Mouse (Mus musculus) mature B cell (primary cell): ENCODE results near the gene Rhbdl3.

Experiments used
- in situ Hi-C: fragments of 300-500 bp; cut with MboI; formaldehyde crosslinking; loops from 2 replicates; pipeline ENCODE4 v1.14.3; 2019

Rhbdl3 gene

GRCm38 (mm10) chr11:80300551-80301315, at the start of gene Rhbdl3:
TSS of gene Rhbdl3 (plus strand) at chr11:80300912.
- in situ Hi-C loops: no loop called here

GRCm38 (mm10) chr11:80264137-80264536, 36.6 kb upstream of the Rhbdl3 start:
- in situ Hi-C loops: no loop called here

DNA sequence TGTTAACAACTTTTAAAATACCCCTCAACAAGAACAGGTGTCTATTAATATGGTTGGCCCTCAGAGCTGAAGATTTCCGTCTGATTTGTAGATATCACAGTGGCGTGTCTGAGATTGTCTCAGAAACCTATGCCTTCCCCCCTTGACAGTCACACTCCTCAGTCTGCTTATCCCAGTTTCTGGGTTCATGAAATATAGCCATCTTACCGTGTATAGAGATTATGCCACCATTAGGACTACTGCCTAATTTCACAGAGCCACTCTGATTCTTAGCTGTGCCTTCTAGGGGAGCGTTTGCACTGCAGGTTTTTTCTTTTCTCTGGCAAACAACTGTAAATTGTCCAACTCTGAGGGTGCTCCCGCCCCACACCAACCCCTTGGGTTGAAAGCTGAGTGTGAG, 29.6 kb upstream of the Rhbdl3 start:
- in situ Hi-C loops: no loop called here

- in situ Hi-C loops: no loop called here
Observed at GRCm38 (mm10) chr11:80275011-80275410, 25.7 kb upstream of the Rhbdl3 start.

DNA sequence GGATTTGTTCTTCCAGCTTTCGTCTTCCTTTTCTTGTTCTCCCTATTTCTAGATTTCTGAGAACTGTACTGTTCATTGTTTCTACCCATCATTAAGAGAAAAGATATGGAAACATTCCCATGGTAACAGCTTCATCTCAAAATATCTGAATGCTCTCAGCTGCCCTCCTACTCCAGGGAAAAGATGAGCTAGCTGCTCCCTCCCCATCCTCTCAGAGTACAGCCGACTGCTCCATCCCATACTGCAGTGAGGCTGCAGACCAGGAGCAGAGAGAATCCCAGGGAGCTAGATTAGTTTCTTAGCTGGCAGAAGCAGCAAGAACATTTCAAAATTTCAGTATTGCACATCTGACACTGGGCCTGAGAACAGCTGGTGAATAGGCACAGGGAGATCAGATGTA, 22.7 kb upstream of the Rhbdl3 start:
- in situ Hi-C loops: no loop called here

DNA sequence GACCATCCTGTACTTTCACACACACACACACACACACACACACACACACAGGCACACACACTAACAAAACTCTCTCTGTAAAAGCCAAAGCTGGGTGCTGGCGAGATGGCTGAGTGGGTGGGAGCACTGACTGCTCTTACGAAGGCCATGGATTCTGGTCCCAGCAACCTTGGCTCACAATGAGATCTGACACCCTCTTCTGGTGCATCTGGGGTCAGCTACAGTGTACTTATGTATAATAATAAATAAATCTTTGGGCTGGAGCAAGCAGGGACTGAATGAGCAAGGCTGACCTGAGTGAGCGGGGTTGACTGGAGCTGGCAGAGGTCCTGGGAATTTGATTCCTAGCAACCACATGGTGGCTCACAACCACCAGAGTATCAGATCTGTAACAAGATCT, 16.9 kb upstream of the Rhbdl3 start:
- in situ Hi-C loops: no loop called here

DNA sequence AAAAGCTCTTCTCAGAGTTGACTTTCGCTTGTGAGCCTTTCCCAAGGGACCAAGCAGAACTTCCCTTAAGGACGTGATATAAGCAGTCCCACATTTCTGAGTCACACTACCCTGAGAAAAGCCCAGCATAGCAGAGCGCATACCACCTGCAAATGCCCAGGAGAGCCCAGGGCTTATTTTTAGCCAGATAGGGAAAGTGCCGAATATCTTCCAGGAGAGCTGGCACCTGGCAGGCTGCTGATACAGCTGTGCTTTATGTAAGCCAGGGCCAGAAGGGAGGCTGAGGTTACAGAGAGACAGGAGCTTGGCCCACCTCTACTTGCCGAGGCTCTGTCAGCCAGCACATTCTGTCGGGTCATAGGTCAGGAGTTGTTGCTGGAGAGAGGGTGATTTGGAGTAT, 16.1 kb upstream of the Rhbdl3 start:
- in situ Hi-C loops: no loop called here

DNA sequence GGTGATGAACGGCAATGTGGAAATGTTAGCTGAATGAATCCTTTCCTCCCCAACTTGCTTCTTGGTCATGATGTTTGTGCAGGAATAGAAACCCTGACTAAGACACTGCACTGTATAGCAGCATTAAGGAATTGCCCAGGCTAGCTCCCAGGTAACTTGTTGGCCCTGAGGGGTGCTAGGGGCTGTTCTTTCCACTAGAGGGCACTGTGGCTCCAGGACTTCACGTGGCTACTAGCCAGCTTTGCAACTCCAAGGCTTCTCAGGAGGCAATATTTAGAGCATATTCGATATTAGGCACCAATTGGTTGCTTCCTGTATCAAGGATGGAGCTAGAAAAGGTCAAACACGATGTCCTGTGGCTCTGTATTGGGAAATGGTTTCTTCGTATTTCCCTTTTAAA, 13.6 kb upstream of the Rhbdl3 start:
- in situ Hi-C loops: no loop called here

- in situ Hi-C loops: no loop called here
Observed at GRCm38 (mm10) chr11:80289701-80290445, 10.8 kb upstream of the Rhbdl3 start.

DNA sequence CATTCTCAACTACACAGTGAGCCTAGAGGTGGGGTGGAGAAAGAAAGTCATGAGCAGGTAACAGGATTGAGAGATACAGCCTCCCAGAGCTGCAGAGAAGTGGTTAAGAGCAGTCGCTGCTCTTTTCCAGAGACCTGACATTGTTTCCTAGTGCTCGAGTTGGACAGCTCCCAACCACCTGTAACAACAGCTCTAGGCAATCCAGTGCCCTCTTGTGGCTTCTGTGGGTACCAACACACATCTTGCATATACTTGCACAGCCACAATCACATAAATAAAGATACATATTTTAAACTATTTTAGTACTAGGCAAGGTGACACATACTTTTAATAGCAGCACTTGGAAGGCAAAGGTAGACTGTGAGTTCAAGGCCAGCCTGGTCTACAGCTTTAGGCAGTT, 9.7 kb upstream of the Rhbdl3 start:
- in situ Hi-C loops: no loop called here

GRCm38 (mm10) chr11:80292463-80292862, 8.2 kb upstream of the Rhbdl3 start:
- in situ Hi-C loops: no loop called here

DNA sequence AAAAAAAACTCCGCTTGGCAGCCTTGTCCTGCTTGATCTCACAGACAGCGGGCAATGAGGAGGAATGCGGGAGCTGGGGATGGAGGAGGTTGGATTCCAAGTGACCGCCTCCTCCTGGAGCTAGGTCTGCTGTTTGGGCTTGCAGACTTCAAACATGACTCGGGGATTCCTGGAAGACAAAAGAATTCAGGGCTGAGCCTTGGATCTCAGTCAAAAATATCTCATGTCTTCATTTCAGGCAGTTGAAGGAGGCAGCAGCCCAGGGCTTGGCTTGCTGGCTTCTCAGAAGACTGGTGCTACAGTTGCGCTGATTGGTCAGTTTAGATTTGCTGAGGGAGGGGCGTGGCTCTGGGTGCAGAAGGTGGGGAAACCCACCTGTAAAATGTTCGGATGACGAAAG, 5.6 kb upstream of the Rhbdl3 start:
- in situ Hi-C loops: no loop called here

DNA sequence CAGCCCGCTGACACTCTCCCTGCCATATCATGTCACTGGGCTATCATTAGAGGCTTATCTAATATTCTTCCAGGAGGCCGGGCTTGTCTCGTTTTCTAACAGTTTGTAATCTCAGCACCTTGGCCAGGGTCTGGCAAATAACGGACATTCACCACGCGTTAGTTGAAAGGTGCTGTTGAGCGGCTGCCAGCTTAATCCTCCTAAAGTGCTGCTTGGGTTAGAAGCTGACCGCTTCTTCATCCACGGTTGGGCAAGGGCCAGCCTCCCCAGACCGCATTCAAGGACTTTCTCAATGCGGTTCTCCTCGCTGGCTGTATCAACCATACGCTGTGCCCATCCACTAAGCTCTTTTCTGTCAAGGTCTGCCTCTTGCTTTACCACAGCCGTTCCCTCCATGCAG, 4.9 kb upstream of the Rhbdl3 start:
- in situ Hi-C loops: no loop called here

GRCm38 (mm10) chr11:80299513-80300235, 1.0 kb upstream of the Rhbdl3 start:
- in situ Hi-C loops: no loop called here

DNA sequence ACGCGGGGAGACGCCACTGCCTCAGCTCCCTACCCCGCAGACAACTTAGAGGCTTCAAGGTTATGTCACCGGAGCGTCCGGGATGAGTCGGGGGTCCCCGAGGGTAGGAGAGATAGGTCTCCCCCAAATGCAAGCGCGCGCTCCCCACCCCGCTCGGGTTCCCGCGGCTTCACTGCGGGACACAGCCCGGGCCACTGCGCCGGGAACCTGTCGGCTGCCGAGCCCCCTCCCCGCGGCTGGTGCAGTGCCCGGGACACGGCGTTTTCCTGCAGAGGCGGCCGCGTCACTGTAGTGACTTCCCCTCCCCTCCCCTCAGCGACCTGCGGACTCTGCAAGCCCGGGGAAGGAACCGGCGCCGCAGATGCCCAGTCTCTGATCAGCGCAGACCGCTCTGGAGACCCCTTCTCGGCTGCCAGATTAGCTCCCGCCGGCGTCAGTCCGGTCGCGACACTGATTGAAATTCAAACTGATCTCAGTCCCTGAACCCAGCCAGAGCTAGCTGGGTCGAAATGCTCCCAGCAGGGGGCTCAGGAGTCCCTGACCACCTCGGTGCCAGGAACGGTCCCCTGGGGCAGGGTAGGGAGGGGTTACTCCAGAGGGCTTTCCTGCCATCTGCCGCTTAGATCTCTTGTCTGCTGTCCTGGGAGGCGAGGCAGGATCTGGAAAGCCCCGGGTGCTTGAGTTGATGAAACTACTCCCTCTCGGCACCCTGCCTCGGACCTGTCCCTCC, 769 bp downstream of the Rhbdl3 start:
- in situ Hi-C loops: no loop called here

GRCm38 (mm10) chr11:80302046-80302390, 1.3 kb downstream of the Rhbdl3 start:
- in situ Hi-C loops: no loop called here

DNA sequence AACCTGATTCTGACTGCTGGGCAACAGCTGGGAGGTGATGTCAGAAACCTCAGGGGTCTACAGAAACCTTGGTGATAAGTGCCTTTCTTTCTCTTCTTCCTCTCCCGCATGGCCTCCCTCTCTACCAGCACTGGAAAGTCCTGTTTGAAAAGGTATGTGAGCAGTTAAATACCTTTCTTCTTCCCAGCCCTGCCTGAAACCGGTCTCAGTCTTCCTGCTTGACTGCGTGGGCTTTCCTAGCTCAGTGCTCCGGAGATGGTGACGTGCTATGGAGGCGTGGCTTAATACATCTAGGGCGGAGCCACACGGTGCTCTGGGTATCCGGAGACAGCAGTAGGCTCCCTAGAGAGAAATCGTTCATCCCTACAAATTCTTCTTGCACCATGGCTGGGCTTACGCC, 1.8 kb downstream of the Rhbdl3 start:
- in situ Hi-C loops: no loop called here

DNA sequence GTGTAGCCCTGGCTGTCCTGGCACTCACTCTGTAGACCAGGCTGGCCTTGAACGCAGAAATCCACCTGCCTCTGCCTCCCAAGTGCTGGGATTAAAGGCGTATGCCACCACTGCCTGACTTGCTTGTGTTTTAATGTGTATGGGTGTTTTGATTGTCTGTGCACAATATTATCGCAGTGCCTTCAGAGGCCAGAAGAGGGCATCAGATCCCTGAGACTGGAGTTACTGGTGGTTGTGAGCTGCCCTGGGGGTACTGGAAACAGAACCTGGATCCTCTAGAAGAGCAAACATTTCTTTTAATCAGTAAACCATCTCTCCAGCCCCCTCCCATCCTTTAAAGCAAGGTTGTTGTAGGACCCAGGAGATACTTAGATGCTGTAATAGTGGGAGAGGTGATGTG, 3.0 kb downstream of the Rhbdl3 start:
- in situ Hi-C loops: no loop called here

DNA sequence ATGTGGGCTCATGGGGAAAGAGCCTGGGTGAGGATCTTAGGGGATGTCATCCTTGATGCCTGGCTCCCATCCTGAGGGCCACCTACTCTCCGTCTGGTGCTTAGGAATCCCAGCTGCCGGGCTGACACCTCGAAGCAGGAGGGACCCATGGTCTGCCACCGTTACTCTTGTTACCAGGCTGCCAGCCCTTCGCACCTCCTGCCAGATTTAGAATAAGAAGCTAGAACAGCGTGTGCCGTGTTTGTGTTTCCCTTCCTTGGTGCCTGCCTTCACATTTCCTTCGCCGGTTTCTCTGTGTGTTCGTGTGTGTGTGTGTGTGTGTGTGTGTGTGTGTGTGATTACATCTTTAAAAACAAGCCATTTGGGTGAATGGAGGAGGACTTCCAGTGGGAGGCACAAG, 4.1 kb downstream of the Rhbdl3 start:
- in situ Hi-C loops: no loop called here

GRCm38 (mm10) chr11:80308537-80308936, 7.8 kb downstream of the Rhbdl3 start:
- in situ Hi-C loops: no loop called here

- in situ Hi-C loops: no loop called here
Observed at GRCm38 (mm10) chr11:80311271-80311670, 10.6 kb downstream of the Rhbdl3 start.

DNA sequence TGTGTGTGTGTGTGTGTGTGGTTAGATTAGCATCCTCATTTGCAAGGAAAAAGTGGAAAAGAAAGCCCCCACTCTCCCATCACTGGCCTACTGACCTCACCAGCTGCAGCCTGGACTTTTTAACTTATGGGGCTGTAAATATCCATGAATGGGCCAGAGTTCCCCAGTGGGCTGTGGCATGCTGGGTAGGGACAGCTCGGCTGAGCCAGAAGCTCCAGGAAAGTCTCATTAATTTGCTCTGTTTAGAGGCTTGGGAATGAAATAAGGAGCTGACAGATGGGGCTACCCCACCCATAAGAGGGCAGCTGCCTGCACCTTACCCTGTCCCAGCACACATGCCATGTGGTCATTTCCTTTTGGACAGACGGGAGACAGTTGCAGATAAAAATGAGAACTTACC, 11.3 kb downstream of the Rhbdl3 start:
- in situ Hi-C loops: no loop called here
